Mouse (Mus musculus) left cerebral cortex, postnatal 25 days (tissue): ENCODE data around the gene Rest. TPM values are rescaled to one million over a fixed set of nuclear protein-coding genes. Genes with fewer than 3 reads are reported as not detected.
A peak's percentile ranks its signal among the peaks of the same experiment; 100 is the strongest.

Experiments used
- DNase-seq, 2 experiments: peaks; one replicate each; pipeline ENCODE4 v3.0.0; 2022; ENCODE audit warnings: low spot score in 2 of 2, mixed read lengths in 1 of 2
- intact Hi-C: fragments of 180-260 bp; cut with DNase I; formaldehyde crosslinking; loops from one replicate; pipeline ENCODE4 v1.15.1; 2025
- microRNA-seq, 2 experiments: library from miRNA; unstranded; fragments of <30 nt; microRNA quantifications; one replicate each; pipeline ENCODE4 v1.2.0; 2022
- total RNA-seq, 2 experiments: library from RNA; stranded (reverse); gene quantifications; 2 replicates each; pipeline ENCODE4 v1.2.3; 2021

Rest gene
- total RNA-seq, 2 experiments from 2014 or later = 3.6 to 3.9 TPM

GRCm38 (mm10) chr5:77301296-77301903, 36.1 kb downstream of the Rest start:
- intact Hi-C loops = no loop called here

DNA sequence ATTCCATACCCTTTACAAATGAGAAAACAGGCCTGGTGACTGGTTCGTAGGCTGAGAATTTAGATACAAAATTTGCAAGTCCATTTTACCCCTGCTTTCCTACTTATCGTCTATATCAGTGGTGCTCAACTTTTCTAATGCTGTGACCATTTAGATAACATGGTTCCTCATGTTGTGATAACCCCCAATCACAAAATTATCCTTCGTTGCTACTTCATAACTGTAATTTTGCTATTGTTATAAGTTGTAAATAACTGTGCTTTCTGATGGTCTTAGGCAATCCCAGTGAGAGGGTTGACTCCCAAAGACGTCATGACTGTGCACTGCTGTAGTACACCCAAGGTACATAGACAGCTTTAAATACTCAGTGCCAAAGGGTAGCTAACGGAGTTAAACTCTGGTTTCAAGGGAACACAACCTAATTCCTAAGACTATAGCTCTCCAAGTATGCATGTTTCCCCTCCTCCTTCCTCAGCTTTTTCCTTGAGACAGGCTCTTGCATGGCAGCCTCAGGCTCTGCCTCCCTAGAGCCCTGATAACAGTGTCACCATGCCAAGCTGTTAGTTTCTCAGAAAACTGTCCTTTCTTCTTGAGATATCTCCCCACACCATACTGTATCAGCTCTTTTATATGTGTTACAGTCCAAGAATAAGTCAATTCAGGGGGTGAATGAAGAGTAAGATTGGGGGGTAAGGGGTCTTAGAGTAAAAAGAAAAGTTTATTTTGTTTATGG, 42.7 kb downstream of the Rest start:
- intact Hi-C loops = no loop called here
- no peak for DNase-seq

More at GRCm38 (mm10) chr5:77301296-77301903, 36.1 kb downstream of the Rest start:
- DNase-seq = peak in 1 of 2 experiments; percentile 61

GRCm38 (mm10) chr5:77309051-77309906, 44.0 kb downstream of the Rest start:
- DNase-seq = peak; percentile 9 to 17
- intact Hi-C loops = no loop called here

DNA sequence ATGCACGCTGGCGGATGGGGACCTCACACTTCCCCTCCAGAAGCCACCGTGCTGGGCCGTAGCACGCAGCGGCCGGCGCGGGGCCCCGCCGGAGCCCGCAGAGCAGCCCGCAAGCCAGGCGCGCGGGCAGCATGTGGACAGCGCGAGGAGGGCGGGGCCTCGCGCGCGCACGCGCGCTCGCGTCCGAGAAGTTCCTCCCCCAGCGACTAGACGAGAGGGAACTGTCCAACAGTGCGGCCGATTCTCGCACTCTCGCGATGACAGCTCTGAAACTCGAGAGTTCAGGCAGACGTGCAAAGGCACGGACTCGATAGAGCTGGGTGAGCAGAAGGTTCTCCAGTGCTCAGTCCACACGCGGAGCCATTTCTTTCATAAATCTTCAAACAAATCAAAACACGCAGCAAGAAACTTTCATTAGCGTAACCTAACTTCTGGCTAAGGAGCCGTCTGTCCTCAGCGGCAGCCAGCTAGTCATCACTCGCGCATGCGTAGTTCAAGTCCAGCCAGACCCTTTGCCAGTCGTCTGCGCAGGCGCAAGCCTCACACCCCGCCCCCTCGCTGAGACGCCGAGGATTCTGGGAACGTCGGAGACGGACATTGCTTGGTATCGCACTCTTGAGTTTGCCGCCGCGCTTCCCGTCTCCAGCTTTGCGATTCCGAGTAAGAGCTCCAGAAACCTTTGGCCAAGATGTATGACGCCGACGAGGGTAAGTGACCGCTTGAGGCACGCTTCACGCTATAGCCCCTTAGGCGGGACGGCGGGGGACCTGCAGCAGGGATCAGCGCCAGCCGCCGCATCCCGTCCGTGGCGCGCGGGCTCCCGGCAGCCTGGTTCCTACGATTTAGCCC, 44.9 kb downstream of the Rest start, which contains the start of the genes Noa1 and Polr2b:
Gene Noa1 (minus strand): TSS at position 161 of the 849 bp plus-strand sequence.
Gene Polr2b (plus strand): TSS at position 224 of the 849 bp plus-strand sequence.
- intact Hi-C loops = no loop called here

DNA sequence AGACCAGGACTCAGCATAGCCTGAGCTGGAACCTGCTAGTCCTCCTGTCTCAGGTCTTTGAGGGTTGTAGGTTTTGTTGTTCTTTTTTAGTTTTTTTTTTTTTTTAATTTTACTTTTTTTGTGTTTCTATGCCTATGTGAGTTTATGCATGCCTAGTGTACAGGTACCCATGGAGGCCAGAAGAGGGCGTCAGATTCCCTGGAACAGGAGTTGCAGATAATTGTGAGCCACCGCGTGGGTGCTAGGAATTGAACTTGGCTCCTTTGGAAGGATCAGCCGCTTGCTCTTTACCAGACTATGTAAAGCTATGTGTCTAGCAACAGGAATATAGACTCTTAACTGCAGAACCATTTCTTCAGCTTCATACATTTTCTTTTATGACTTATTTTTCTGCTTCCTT, 48.9 kb downstream of the Rest start:
- DNase-seq = no peak
- intact Hi-C loops = no loop called here

More for the DNA sequence above, 44.9 kb downstream of the Rest start, which contains the start of the genes Noa1 and Polr2b:
- peak; percentile 99 for DNase-seq

- intact Hi-C loops = no loop called here
- DNase-seq = no peak
These were observed 49.7 kb downstream of the Rest start for GRCm38 (mm10) chr5:77314986-77315385.

DNA sequence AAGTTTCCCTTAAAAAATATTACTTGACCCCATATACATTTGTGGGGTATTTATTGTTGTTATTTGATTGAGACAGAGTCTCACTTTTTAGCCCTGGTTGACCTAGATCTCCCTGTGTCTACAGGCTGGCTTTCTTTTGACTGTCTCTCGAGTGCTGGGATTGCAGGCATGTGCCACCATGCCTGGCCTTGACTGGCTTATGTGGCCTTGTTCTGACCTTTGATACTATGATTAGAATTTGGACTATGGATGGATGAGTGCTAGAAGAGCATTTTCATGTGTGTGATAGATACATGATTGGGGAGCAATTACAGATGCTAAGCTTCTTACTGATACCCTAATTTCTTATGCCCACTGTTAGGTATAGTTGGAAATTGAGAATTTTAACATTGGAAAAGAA, 59.6 kb downstream of the Rest start:
- intact Hi-C loops = loop anchor here (10.0 kb wide), 1 partner anchor 340 kb away; no protein-coding TSS in a partner anchor
- DNase-seq = no peak

DNA sequence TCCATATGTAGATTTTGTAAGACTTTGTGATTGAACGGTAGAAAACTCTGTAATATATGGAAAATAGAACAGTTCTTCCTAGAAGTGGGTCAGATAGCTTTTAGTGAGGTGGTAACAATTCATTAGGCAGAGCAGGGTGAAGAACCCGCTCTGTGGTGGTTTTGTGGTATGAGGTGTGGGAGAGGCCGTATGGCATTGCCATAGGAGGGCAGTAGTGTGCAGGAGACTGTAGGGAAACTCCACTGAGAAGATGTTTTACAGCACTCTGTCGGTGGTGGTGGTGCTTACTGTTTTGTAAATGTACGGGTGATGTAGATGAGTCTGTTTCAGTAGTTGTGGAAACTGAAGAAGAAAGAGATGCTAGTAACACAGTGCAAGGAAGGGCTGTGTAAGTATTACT, 64.9 kb downstream of the Rest start:
- intact Hi-C loops = no loop called here
- DNase-seq = no peak

Small RNA genes lying within 50 kb of the gene (microRNA-seq; reads per million reads assigned to microRNA genes)
- 0 reads per million in 2 experiments for gene Mir5098

Other genes starting within 250 kb of the Rest start
- gene Thegl, start 249.5 kb upstream of the Rest start, total RNA-seq = under 1 TPM in 1 of 2 experiments, not detected in 1; 0.69 TPM
- 10 to 100 TPM; 21.1 to 25.5 TPM for gene Hopx, start 150.4 kb upstream of the Rest start, total RNA-seq
- gene Spink2, start 54.0 kb upstream of the Rest start, total RNA-seq = not detected
- gene Noa1, start 44.6 kb downstream of the Rest start, total RNA-seq = 10 to 100 TPM; 25.7 to 27.7 TPM
- 10 to 100 TPM; 43.3 to 44.9 TPM for gene Polr2b, start 44.7 kb downstream of the Rest start, total RNA-seq
- gene Igfbp7, start 142.6 kb downstream of the Rest start, total RNA-seq = 10 to 100 TPM; 46.4 to 49.4 TPM